Mouse (Mus musculus): Measurements from ENCODE around the gene Coro1a. TPM values are rescaled to one million over a fixed set of nuclear protein-coding genes. Genes with fewer than 3 reads are reported as not detected.
"Not testable (repeated sequence)": the region's sequence is repeated elsewhere in the genome, so short reads cannot be mapped to it uniquely, and the experiment has no call there.

Coro1a gene
- polyA plus RNA-seq, 1 experiment from 2014 or later = 78.7 TPM

DNA sequence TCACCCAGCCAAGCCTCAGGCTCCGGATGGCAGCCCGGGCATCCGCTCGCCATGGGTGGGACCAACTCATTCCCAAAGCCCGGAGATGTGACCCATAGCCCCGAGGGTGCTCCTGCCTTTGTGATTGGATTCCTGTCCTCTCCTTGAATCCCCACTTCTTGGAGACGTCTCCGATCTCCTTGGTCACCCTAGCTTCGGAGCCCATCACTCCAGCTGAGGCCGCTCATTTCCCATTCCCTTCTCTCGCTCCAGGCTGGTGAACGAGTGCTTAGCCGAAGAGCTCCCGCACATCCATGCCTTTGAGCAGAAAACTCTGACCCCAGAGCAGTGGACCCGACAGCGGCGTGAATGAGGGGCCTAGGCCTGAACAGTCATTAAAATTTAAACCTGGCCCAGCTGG, 11.3 kb downstream of the Coro1a start:
- no peaks in the 10 kb centered on the region for H3K9me3 ChIP-seq (replicated peaks)
- H3K36me3 ChIP-seq = peaks cover 50% of the 10 kb centered on the region
- peak overlapping the region; percentile 92 for H3K9ac ChIP-seq
- H3K4me1 ChIP-seq (replicated peaks) = peaks cover 56% of the 10 kb centered on the region
- H3K27ac ChIP-seq = peak overlapping the region; percentile 69
- ATAC-seq (ENCODE audit: low read depth) = peak; percentile 2; the same call in 1 of the 2 replicates
- WGBS (ENCODE audit: insufficient replicate concordance) = 2% methylated on average over 17 of the region's 17 CpGs
- peak overlapping the region; percentile 97 for H3K4me2 ChIP-seq
- no peak for DNase-seq
- H3K27me3 ChIP-seq = no peaks in the 10 kb centered on the region
- peak overlapping the region; percentile 91 for H3K4me3 ChIP-seq (replicated peaks)

DNA sequence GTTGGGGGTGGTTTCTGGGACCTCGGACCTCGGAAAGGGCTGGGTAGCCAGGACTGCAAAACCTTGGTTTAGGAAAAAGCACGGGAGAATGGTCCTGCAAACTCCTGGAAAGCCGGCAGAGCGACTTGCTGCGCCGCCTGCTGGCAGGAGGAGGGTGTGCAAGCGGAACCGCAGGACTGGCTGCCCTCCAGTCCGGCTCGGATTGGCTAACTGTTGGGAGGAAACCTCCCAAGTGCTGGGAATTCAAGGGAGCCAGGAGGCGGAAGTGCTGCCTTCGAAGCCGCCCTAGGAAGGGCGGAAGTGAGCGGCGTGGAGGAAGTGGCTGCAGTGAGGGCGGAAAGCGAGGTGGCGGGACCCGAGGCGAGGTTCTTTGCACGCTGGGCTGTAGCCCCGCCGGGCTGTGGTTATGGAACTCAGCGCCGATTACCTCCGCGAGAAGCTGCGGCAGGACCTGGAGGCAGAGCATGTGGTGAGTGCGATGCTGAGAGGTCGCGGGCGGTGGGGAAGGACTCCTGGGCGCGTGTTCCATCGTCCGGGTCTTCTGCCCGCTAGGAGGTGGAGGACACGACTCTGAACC, 11.9 kb downstream of the Coro1a start, which contains the start of gene Slx1b:
TSS of gene Slx1b (minus strand) at position 154 of the 577 bp plus-strand sequence.
- peak; percentile 96 for ATAC-seq (ENCODE audit: low read depth)
- under 1% methylated on average over 40 of the region's 40 CpGs for WGBS (ENCODE audit: insufficient replicate concordance)
- peak; percentile 94 for DNase-seq
- H3K4me1 ChIP-seq (replicated peaks) = peaks cover 54% of the 10 kb centered on the region
- peak within 1 kb of the TSS; percentile 92 for H3K9ac ChIP-seq
- H3K27me3 ChIP-seq = no peaks in the 10 kb centered on the region
- peak within 1 kb of the TSS; percentile 97 for H3K4me2 ChIP-seq
- no peaks in the 10 kb centered on the region for H3K9me3 ChIP-seq (replicated peaks)
- H3K36me3 ChIP-seq = peaks cover 54% of the 10 kb centered on the region
- H3K27ac ChIP-seq = peak within 1 kb of the TSS; percentile 90
- peak within 1 kb of the TSS; percentile 91 for H3K4me3 ChIP-seq (replicated peaks)

GRCm38 (mm10) chr7:126695210-126695611, 12.4 kb downstream of the Coro1a start, which contains the start of gene Bola2:
Gene Bola2, plus strand, starts transcription at chr7:126695401.
- ATAC-seq (ENCODE audit: low read depth) (peak; percentile 79), DNase-seq (peak; percentile 69)
- H3K4me3 ChIP-seq (replicated peaks) = peak within 1 kb of the TSS; percentile 91
- H3K27ac ChIP-seq = peak within 1 kb of the TSS; percentile 90
- H3K9me3 ChIP-seq (replicated peaks) = no peaks in the 10 kb centered on the region
- no peaks in the 10 kb centered on the region for H3K27me3 ChIP-seq
- peak within 1 kb of the TSS; percentile 97 for H3K4me2 ChIP-seq
- H3K36me3 ChIP-seq = peaks cover 50% of the 10 kb centered on the region
- H3K4me1 ChIP-seq (replicated peaks) = peaks cover 52% of the 10 kb centered on the region
- H3K9ac ChIP-seq = peak within 1 kb of the TSS; percentile 92
- WGBS (ENCODE audit: insufficient replicate concordance) = under 1% methylated on average over 31 of the region's 31 CpGs

GRCm38 (mm10) chr7:126694441-126695051, 13.0 kb downstream of the Coro1a start:
- H3K9me3 ChIP-seq (replicated peaks) = no peaks in the 10 kb centered on the region
- H3K4me1 ChIP-seq (replicated peaks) = peaks cover 52% of the 10 kb centered on the region
- H3K36me3 ChIP-seq = peaks cover 44% of the 10 kb centered on the region
- WGBS (ENCODE audit: insufficient replicate concordance) = 58% methylated on average over 10 of the region's 10 CpGs
- H3K4me2 ChIP-seq = peak overlapping the region; percentile 97
- no peak for DNase-seq
- H3K4me3 ChIP-seq (replicated peaks) = peak overlapping the region; percentile 91
- peak overlapping the region; percentile 48 for H3K27ac ChIP-seq
- ATAC-seq (ENCODE audit: low read depth) = no peak
- peak overlapping the region; percentile 92 for H3K9ac ChIP-seq
- H3K27me3 ChIP-seq = no peaks in the 10 kb centered on the region

GRCm38 (mm10) chr7:126693781-126694180, 13.8 kb downstream of the Coro1a start:
- Histone ChIP-seq H3K9me3 (replicated peaks) (no peaks in the 10 kb centered on the region), H3K36me3 (peaks cover 37% of the 10 kb centered on the region), H3K4me1 (replicated peaks) (peaks cover 48% of the 10 kb centered on the region), H3K4me2 (no peak overlapping the region), H3K4me3 (replicated peaks) (no peak overlapping the region), H3K27me3 (no peaks in the 10 kb centered on the region), H3K9ac (no peak overlapping the region), H3K27ac (no peak overlapping the region)
- ATAC-seq (ENCODE audit: low read depth) = no peak
- WGBS (ENCODE audit: insufficient replicate concordance) = 75% methylated on average over 7 of the region's 7 CpGs
- no peak for DNase-seq

GRCm38 (mm10) chr7:126693256-126693655, 14.3 kb downstream of the Coro1a start:
- peaks cover 48% of the 10 kb centered on the region for H3K4me1 ChIP-seq (replicated peaks)
- H3K9me3 ChIP-seq (replicated peaks) = no peaks in the 10 kb centered on the region
- peaks cover 35% of the 10 kb centered on the region for H3K36me3 ChIP-seq
- no peak overlapping the region for H3K27ac ChIP-seq
- no peak overlapping the region for H3K4me3 ChIP-seq (replicated peaks)
- 18% methylated on average over 3 of the region's 3 CpGs for whole genome bisulfite sequencing (ENCODE audit: insufficient replicate concordance)
- H3K4me2 ChIP-seq = no peak overlapping the region
- DNase-seq (peak; percentile 68), ATAC-seq (ENCODE audit: low read depth) (no peak)
- no peak overlapping the region for H3K9ac ChIP-seq
- no peaks in the 10 kb centered on the region for H3K27me3 ChIP-seq

GRCm38 (mm10) chr7:126692426-126692825, 15.2 kb downstream of the Coro1a start:
- Histone ChIP-seq H3K4me1 (replicated peaks) (peaks cover 46% of the 10 kb centered on the region), H3K9me3 (replicated peaks) (no peaks in the 10 kb centered on the region), H3K36me3 (peaks cover 28% of the 10 kb centered on the region), H3K4me2 (no peak overlapping the region), H3K9ac (no peak overlapping the region), H3K27me3 (no peaks in the 10 kb centered on the region), H3K4me3 (replicated peaks) (no peak overlapping the region), H3K27ac (no peak overlapping the region)
- no peak for ATAC-seq (ENCODE audit: low read depth)
- no peak for DNase-seq
- 87% methylated on average over 26 of the region's 26 CpGs for WGBS (ENCODE audit: insufficient replicate concordance)

- 83% methylated on average over 5 of the region's 5 CpGs for WGBS (ENCODE audit: insufficient replicate concordance)
Observed at GRCm38 (mm10) chr7:126691676-126692075, 15.9 kb downstream of the Coro1a start.

DNA sequence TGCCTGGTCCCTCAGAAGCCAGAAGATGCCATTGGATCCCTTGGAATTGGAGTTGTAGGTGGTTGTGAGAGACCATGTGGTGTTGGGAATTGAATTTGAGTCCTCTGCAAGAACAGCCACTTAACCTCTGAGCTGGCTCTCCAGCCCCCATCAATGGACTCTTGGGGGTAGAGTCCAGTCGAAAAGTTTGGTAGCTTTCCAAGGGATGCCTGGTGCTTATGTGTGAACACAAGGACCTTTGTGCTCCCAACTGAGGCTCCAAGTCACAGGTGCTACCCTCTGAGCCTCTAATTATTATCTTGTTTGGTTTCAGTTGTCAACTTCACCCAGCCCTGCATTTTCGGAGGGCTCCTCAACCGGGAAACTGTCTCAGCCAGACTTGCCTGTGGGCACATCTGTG, 16.9 kb downstream of the Coro1a start:
- Histone ChIP-seq H3K9ac (no peak overlapping the region), H3K27ac (no peak overlapping the region), H3K4me2 (no peak overlapping the region), H3K9me3 (replicated peaks) (no peaks in the 10 kb centered on the region), H3K4me1 (replicated peaks) (peaks cover 45% of the 10 kb centered on the region), H3K4me3 (replicated peaks) (no peak overlapping the region), H3K36me3 (peaks cover 21% of the 10 kb centered on the region), H3K27me3 (no peaks in the 10 kb centered on the region)
- ATAC-seq (ENCODE audit: low read depth) (no peak), DNase-seq (no peak)
- 75% methylated on average over 3 of the region's 3 CpGs for WGBS (ENCODE audit: insufficient replicate concordance)

More at GRCm38 (mm10) chr7:126691676-126692075, 15.9 kb downstream of the Coro1a start:
- H3K36me3 ChIP-seq = peaks cover 21% of the 10 kb centered on the region
- H3K27ac ChIP-seq = no peak overlapping the region
- H3K4me3 ChIP-seq (replicated peaks) = no peak overlapping the region
- H3K4me2 ChIP-seq = no peak overlapping the region
- ATAC-seq (ENCODE audit: low read depth) (no peak), DNase-seq (no peak)
- H3K27me3 ChIP-seq = no peaks in the 10 kb centered on the region
- H3K9me3 ChIP-seq (replicated peaks) = no peaks in the 10 kb centered on the region
- no peak overlapping the region for H3K9ac ChIP-seq
- H3K4me1 ChIP-seq (replicated peaks) = peaks cover 46% of the 10 kb centered on the region

- H3K27me3 ChIP-seq = no peaks in the 10 kb centered on the region
- no peak for DNase-seq
- no peak overlapping the region for H3K27ac ChIP-seq
- H3K4me3 ChIP-seq (replicated peaks) = no peak overlapping the region
- WGBS (ENCODE audit: insufficient replicate concordance) = 66% methylated on average over 3 of the region's 3 CpGs
- no peak overlapping the region for H3K4me2 ChIP-seq
- peaks cover 34% of the 10 kb centered on the region for H3K4me1 ChIP-seq (replicated peaks)
- no peaks in the 10 kb centered on the region for H3K9me3 ChIP-seq (replicated peaks)
- ATAC-seq (ENCODE audit: low read depth) = no peak
- peaks cover 21% of the 10 kb centered on the region for H3K36me3 ChIP-seq
- no peak overlapping the region for H3K9ac ChIP-seq
Observed at GRCm38 (mm10) chr7:126689021-126689420, 18.6 kb downstream of the Coro1a start.

DNA sequence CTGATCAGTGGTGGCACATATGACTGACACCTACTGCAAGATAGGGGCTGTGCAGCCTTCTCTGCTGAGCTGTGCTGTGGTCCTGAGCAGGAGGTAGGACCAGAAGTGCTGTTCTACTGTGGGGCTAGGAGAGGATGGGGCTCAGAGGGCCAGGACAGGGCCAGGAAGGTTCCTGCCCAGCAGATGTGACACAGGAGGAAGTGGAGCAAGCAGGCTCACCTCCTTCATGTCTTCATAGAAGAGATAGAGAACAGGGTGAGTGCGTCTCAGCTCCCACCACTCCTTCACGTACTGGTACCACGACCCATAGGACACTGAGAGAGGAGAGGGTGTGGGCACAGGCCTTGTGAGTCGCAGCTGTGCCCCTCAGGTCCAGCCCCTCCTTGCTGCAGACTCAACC, 19.4 kb downstream of the Coro1a start:
- DNase-seq; H3K4me2 ChIP-seq; ATAC-seq (ENCODE audit: low read depth); H3K4me3 ChIP-seq (replicated peaks); H3K9me3 ChIP-seq (replicated peaks); H3K27ac ChIP-seq; H3K9ac ChIP-seq; H3K27me3 ChIP-seq: not testable (repeated sequence)
- H3K36me3 ChIP-seq = peaks cover 21% of the 10 kb centered on the region
- WGBS (ENCODE audit: insufficient replicate concordance) = 62% methylated on average over 4 of the region's 4 CpGs
- peaks cover 28% of the 10 kb centered on the region for H3K4me1 ChIP-seq (replicated peaks)
